In genomic region chr16:30187400-30187799, GRCm38 (mm10) we compare ENCODE assay signal across 8 mouse cellular contexts.
A peak's percentile ranks its signal among the peaks of the same experiment; 100 is the strongest.
DNase-seq lines count a peak whose midpoint lies in the region; ATAC-seq and TF ChIP-seq lines count a peak whose summit lies in the region.

No protein-coding gene starts in this region.

- DNase-seq in gastrocnemius, adult 2 months = peak; percentile 48
- no peak for DNase-seq in gastrocnemius, adult 8-10 months (ENCODE audit: low spot score in 2 of 2)
- no peak for DNase-seq in hindbrain, embryonic 10.5 days (ENCODE audit: low spot score)
- DNase-seq in liver, postnatal 0 days = no peak
- no peak for DNase-seq in right cerebral cortex, adult 18-20 months
- DNase-seq in ovary, adult 18-20 months (ENCODE audit: low spot score) = no peak
- no peak for DNase-seq in spleen, adult 18-20 months

- no peak overlapping the region for H3ac ChIP-seq in C2C12 (ENCODE audit: control insufficient read depth, insufficient read length, low read depth)

- peak overlapping the region; percentile 40; the same call in 1 of the 2 replicates for H3K9ac ChIP-seq in liver, postnatal 0 days (replicated peaks)

- H3K4me2 ChIP-seq in liver, postnatal 0 days (ENCODE audit: low read depth, low read length) = peak overlapping the region; percentile 70

- peak overlapping the region; percentile 98 for H3K27ac ChIP-seq in gastrocnemius, adult 2 months
- peak overlapping the region; percentile 84 for H3K27ac ChIP-seq in hindbrain, embryonic 10.5 days
- peak overlapping the region; percentile 80 for H3K27ac ChIP-seq in liver, postnatal 0 days (ENCODE audit: low read depth)

- TF ChIP-seq EP300 in liver, postnatal 0 days (IDR thresholded peaks at IDR 0.05; ENCODE audit: low read depth) = no peak

- H3K79me2 ChIP-seq in C2C12 (ENCODE audit: control insufficient read depth, insufficient read depth) = no peaks in the 10 kb centered on the region

- no peaks in the 10 kb centered on the region for H3K9me3 ChIP-seq in hindbrain, embryonic 10.5 days
- no peaks in the 10 kb centered on the region for H3K9me3 ChIP-seq in liver, postnatal 0 days (ENCODE audit: low read length)

- no peak for ATAC-seq in liver, postnatal 0 days

- H3K36me3 ChIP-seq in C2C12 (ENCODE audit: control insufficient read depth, insufficient read depth) = no peaks in the 10 kb centered on the region
- H3K36me3 ChIP-seq in hindbrain, embryonic 10.5 days = no peaks in the 10 kb centered on the region
- no peaks in the 10 kb centered on the region for H3K36me3 ChIP-seq in liver, postnatal 0 days (replicated peaks; ENCODE audit: insufficient read depth, low read length)

- TF ChIP-seq CTCF in gastrocnemius, adult 2 months (IDR thresholded peaks at IDR 0.05) = no peak
- TF ChIP-seq CTCF in C2C12 (IDR thresholded peaks at IDR 0.05; ENCODE audit: control insufficient read depth, insufficient read depth, insufficient read length) = no peak
- TF ChIP-seq CTCF in liver, postnatal 0 days (IDR thresholded peaks at IDR 0.05; ENCODE audit: low read depth) = no peak

- H3K4me3 ChIP-seq in gastrocnemius, adult 2 months = peak overlapping the region; percentile 69
- peak overlapping the region; percentile 21 for H3K4me3 ChIP-seq in C2C12 (ENCODE audit: insufficient read depth, poor library complexity, severe bottlenecking)
- H3K4me3 ChIP-seq in hindbrain, embryonic 10.5 days = peak overlapping the region; percentile 50
- peak overlapping the region; percentile 29 for H3K4me3 ChIP-seq in liver, postnatal 0 days (ENCODE audit: low read depth, low read length)

- 55% methylated on average over 9 of the region's 9 CpGs for WGBS in hindbrain, embryonic 10.5 days
- 29% methylated on average over 9 of the region's 9 CpGs for WGBS in liver, postnatal 0 days (ENCODE audit: insufficient replicate concordance)

- peaks cover 60% of the 10 kb centered on the region for H3K4me1 ChIP-seq in hindbrain, embryonic 10.5 days (replicated peaks)
- peaks cover 33% of the 10 kb centered on the region for H3K4me1 ChIP-seq in liver, postnatal 0 days (ENCODE audit: insufficient read depth)

- no peaks in the 10 kb centered on the region for H3K27me3 ChIP-seq in C2C12 (ENCODE audit: control insufficient read depth, insufficient read depth, insufficient read length)
- H3K27me3 ChIP-seq in hindbrain, embryonic 10.5 days (ENCODE audit: insufficient read depth, poor library complexity, severe bottlenecking) = peaks cover 100% of the 10 kb centered on the region
- no peaks in the 10 kb centered on the region for H3K27me3 ChIP-seq in liver, postnatal 0 days (ENCODE audit: insufficient read depth, low read length)

- no peaks in the 10 kb centered on the region for H3K79me3 ChIP-seq in C2C12 (ENCODE audit: low read depth)

- intact Hi-C loops in gastrocnemius, adult 2 months (cut with DNase I) = loop anchor here (1.0 to 5.0 kb wide), 2 partner anchors 123 to 375 kb away; partner anchors contain the start of gene Hes1

TF ChIP-seq in C2C12, 6 proteins besides CTCF, POLR2A, EP300 and RAD21:
- TF ChIP-seq MYOG (IDR thresholded peaks at IDR 0.05; ENCODE audit: control insufficient read depth, extremely low read depth, insufficient read length) = no peak
- TF ChIP-seq USF1 (IDR thresholded peaks at IDR 0.05; ENCODE audit: low read depth) = peak; percentile 88
